11 mouse cellular contexts compared by ENCODE assay signal in the genomic region with DNA sequence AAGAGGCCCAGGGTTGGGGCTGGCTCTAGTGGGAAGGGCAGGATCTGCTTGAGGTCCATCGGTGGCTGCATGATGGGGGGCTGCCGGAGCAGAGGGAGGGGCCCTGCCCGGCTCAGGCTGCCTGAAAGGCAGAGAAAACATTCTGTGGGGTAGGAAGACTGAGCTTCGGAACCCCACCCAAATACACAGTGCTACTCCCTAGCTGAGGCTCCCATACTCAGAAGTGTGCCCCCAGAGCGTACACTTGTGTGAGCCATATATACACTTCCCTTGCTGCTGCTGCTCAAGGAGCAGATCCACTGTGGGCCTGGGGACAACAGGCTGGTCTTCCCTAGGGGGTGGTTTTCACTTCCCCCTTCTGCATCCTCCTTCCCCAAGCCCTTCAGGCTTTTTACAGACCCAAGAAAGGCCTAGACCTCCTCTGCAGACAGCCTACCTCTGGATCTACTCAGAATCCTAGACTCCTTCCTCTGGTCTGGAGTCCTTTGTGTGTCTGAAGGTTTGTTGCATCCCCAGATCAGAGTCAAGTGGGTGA. TPM values are rescaled to one million over a fixed set of nuclear protein-coding genes. Genes with fewer than 3 reads are reported as not detected.
A peak's percentile ranks its signal among the peaks of the same experiment; 100 is the strongest.
DNase-seq lines count a peak whose midpoint lies in the region; ATAC-seq and TF ChIP-seq lines count a peak whose summit lies in the region.
"Had no signal": no experiment of that assay in that cellular context is flagged by ENCODE, and none has a peak within 500 bp of the region (broad histone marks: within the 10 kb centered on the region; RNA-seq: fewer than 3 reads in every experiment).

No protein-coding gene starts in this region.

- TF ChIP-seq POLR2A in olfactory bulb, adult 2 months (IDR thresholded peaks at IDR 0.05; ENCODE audit: insufficient read depth, low read depth, low read length): no peak

- H3K27ac ChIP-seq in embryonic facial prominence, embryonic 12.5 days: peak overlapping the region; percentile 65
- peak overlapping the region; percentile 68 for H3K27ac ChIP-seq in liver, embryonic 13.5 days
- H3K27ac ChIP-seq in olfactory bulb, adult 2 months (ENCODE audit: insufficient read depth, low read depth, low read length): peak overlapping the region; percentile 52

- ATAC-seq in embryonic facial prominence, embryonic 12.5 days (ENCODE audit: insufficient number of reproducible peaks, insufficient read depth, low FRiP score, low TSS enrichment): no peak
- peak; percentile 18; the same call in 1 of the 2 replicates for ATAC-seq in liver, embryonic 13.5 days (ENCODE audit: low read depth)
- ATAC-seq: Patski had no signal

- H3K27me3 ChIP-seq in embryonic facial prominence, embryonic 12.5 days: no peaks in the 10 kb centered on the region
- peaks cover 4% of the 10 kb centered on the region; the same call in 1 of the 2 replicates for H3K27me3 ChIP-seq in liver, embryonic 13.5 days
- H3K27me3 ChIP-seq: Patski had no signal

- DNase-seq in lung, postnatal 25 days (ENCODE audit: low spot score): peak; percentile 29
- DNase-seq in lung, postnatal 4 days: no peak
- no peak for DNase-seq in liver, embryonic 13.5 days
- no peak for DNase-seq in adrenal gland, adult 18-20 months (ENCODE audit: low spot score in 2 of 2)
- no peak for DNase-seq in urinary bladder, postnatal 36 days (ENCODE audit: low spot score in 2 of 2)
- DNase-seq: kidney, postnatal 14 days; thymus, postnatal 14 days had no signal

- H3K36me3 ChIP-seq in embryonic facial prominence, embryonic 12.5 days: no peaks in the 10 kb centered on the region
- H3K36me3 ChIP-seq in liver, embryonic 13.5 days: no peaks in the 10 kb centered on the region

- WGBS in embryonic facial prominence, embryonic 12.5 days: 62% methylated on average over 5 of the region's 5 CpGs
- 36% methylated on average over 5 of the region's 5 CpGs for WGBS in liver, embryonic 13.5 days (ENCODE audit: insufficient replicate concordance)
- 48% methylated on average over 5 of the region's 5 CpGs for WGBS in olfactory bulb, adult 2 months

- H3K9ac ChIP-seq in embryonic facial prominence, embryonic 12.5 days: no peak overlapping the region
- peak overlapping the region; percentile 29; the same call in 1 of the 2 replicates for H3K9ac ChIP-seq in liver, embryonic 13.5 days

- H3K4me3 ChIP-seq in embryonic facial prominence, embryonic 12.5 days: no peak overlapping the region
- peak overlapping the region; percentile 23 for H3K4me3 ChIP-seq in liver, embryonic 13.5 days (replicated peaks)
- H3K4me3 ChIP-seq in olfactory bulb, adult 2 months (ENCODE audit: insufficient read depth, low read depth, low read length): no peak overlapping the region

- no peak for TF ChIP-seq CTCF in olfactory bulb, adult 2 months (IDR thresholded peaks at IDR 0.05; ENCODE audit: insufficient read depth, low read depth, low read length)

- no peaks in the 10 kb centered on the region for H3K9me3 ChIP-seq in embryonic facial prominence, embryonic 12.5 days
- no peaks in the 10 kb centered on the region for H3K9me3 ChIP-seq in liver, embryonic 13.5 days (replicated peaks)

- H3K4me1 ChIP-seq in embryonic facial prominence, embryonic 12.5 days: peaks cover 44% of the 10 kb centered on the region
- H3K4me1 ChIP-seq in liver, embryonic 13.5 days (replicated peaks): peaks cover 43% of the 10 kb centered on the region
- H3K4me1 ChIP-seq in olfactory bulb, adult 2 months (ENCODE audit: control insufficient read depth, insufficient read depth, low read length): peaks cover 27% of the 10 kb centered on the region

- H3K4me2 ChIP-seq in embryonic facial prominence, embryonic 12.5 days (replicated peaks): peak overlapping the region; percentile 18; the same call in 1 of the 2 replicates
- peak overlapping the region; percentile 31 for H3K4me2 ChIP-seq in liver, embryonic 13.5 days

RNA-seq across cellular contexts. Expression of a gene that starts 6.7 kb away (rescaled TPM):
- polyA plus RNA-seq in embryonic facial prominence, embryonic 12.5 days (2016; fragmentation: Nextera tagmentation; extraction: Ambion mirVana): 12.6 and 14.5 TPM in 2 replicates
- 4.6 and 5.9 TPM in 2 replicates for polyA plus RNA-seq in liver, embryonic 13.5 days (2015; fragmentation: Nextera tagmentation; extraction: Ambion mirVana)
- polyA plus RNA-seq in olfactory bulb, adult 2 months (2012; ENCODE audit: insufficient read depth, insufficient read length, low replicate concordance, missing spikeins): not detected in 2 replicates
- total RNA-seq in adrenal gland, adult 18-20 months (2021): 10 to 100 TPM; 12.4 to 16.9 TPM

RNA-seq across cellular contexts. Expression of a gene that starts 22.7 kb away (rescaled TPM):
- 0.47 and 0.67 TPM in 2 replicates for polyA plus RNA-seq in embryonic facial prominence, embryonic 12.5 days (2016; fragmentation: Nextera tagmentation; extraction: Ambion mirVana)
- polyA plus RNA-seq in liver, embryonic 13.5 days (2015; fragmentation: Nextera tagmentation; extraction: Ambion mirVana): 0.28 and 0.29 TPM in 2 replicates
- not detected in 2 replicates for polyA plus RNA-seq in olfactory bulb, adult 2 months (2012; ENCODE audit: insufficient read depth, insufficient read length, low replicate concordance, missing spikeins)
- total RNA-seq in adrenal gland, adult 18-20 months (2021): not detected
- polyA plus RNA-seq: heart, embryonic 16.5 days; Patski had no signal

RNA-seq across cellular contexts. Expression of a gene that starts 33.4 kb away (rescaled TPM):
- 49.4 and 50.9 TPM in 2 replicates for polyA plus RNA-seq in embryonic facial prominence, embryonic 12.5 days (2016; fragmentation: Nextera tagmentation; extraction: Ambion mirVana)
- 12.9 and 15.8 TPM in 2 replicates for polyA plus RNA-seq in liver, embryonic 13.5 days (2015; fragmentation: Nextera tagmentation; extraction: Ambion mirVana)
- not detected in 2 replicates for polyA plus RNA-seq in olfactory bulb, adult 2 months (2012; ENCODE audit: insufficient read depth, insufficient read length, low replicate concordance, missing spikeins)
- total RNA-seq in adrenal gland, adult 18-20 months (2021): 10 to 100 TPM; 27.1 to 31.7 TPM

Comparison
In these comparisons a context has a peak if more than half of its experiments do, and no peak if none do; other contexts are left out.
1. RNA of a gene that starts 33.4 kb away (polyA plus RNA-seq): 49.4 to 50.9 TPM in embryonic facial prominence, embryonic 12.5 days and 12.9 to 15.8 TPM in liver, embryonic 13.5 days; not detected in olfactory bulb, adult 2 months; every median in the first group is over 10 times any median in the second.
2. Peak in every context shown above with its lines, with median percentiles within 50 percentile points of each other: H3K27ac ChIP-seq.